Mouse (Mus musculus) limb, embryonic 14.5 days (tissue): ENCODE measurements around the gene Ano6. TPM values are rescaled to one million over a fixed set of nuclear protein-coding genes. Genes with fewer than 3 reads are reported as not detected.

Source experiments
- ATAC-seq: fragments of 200-750 bp; cut with Nextera tagmentation; 2 replicates; pipeline ENCODE4 v1.8.0; 2017; ENCODE audit warnings: low read depth, moderate number of reproducible peaks, moderate TSS enrichment; ENCODE audit not compliant: low FRiP score
- DNase-seq: peaks from one replicate; pipeline ENCODE4 v3.0.0-alpha.2; 2015; ENCODE audit warnings: low spot score
- H3K27ac ChIP-seq: fragments of 300-500 bp; sonication (generic); replicated peaks from 2 replicates; pipeline ENCODE4 v1.5.1; 2014; ENCODE audit warnings: low read depth, mild to moderate bottlenecking, low read length, moderate library complexity, mixed read lengths
- H3K27me3 ChIP-seq: fragments of 300-500 bp; sonication (generic); 2 replicates; pipeline ENCODE4 v1.6.1; 2014; ENCODE audit warnings: low read length, mixed read lengths; ENCODE audit not compliant: control insufficient read depth, insufficient read depth
- H3K36me3 ChIP-seq: fragments of 300-500 bp; sonication (generic); 2 replicates; pipeline ENCODE4 v1.6.1; 2014; ENCODE audit warnings: mild to moderate bottlenecking, low read length, moderate library complexity, mixed read lengths; ENCODE audit not compliant: control insufficient read depth, insufficient read depth
- H3K4me1 ChIP-seq: fragments of 300-500 bp; sonication (generic); 2 replicates; pipeline ENCODE4 v1.6.1; 2014; ENCODE audit warnings: antibody characterized with exemption, low read length, mixed read lengths; ENCODE audit not compliant: control insufficient read depth, insufficient read depth
- H3K4me2 ChIP-seq: fragments of 300-500 bp; sonication (generic); replicated peaks from 2 replicates; pipeline ENCODE4 v1.6.1; 2014; ENCODE audit warnings: low read depth, mild to moderate bottlenecking, low read length, moderate library complexity; ENCODE audit not compliant: severe bottlenecking
- H3K4me3 ChIP-seq: fragments of 300-500 bp; sonication (generic); replicated peaks from 2 replicates; pipeline ENCODE4 v1.5.1; 2014; ENCODE audit warnings: low read length
- H3K9ac ChIP-seq: fragments of 300-500 bp; sonication (generic); 2 replicates; pipeline ENCODE4 v1.6.1; 2014; ENCODE audit warnings: mild to moderate bottlenecking, low read depth, low read length, moderate library complexity; ENCODE audit not compliant: severe bottlenecking
- H3K9me3 ChIP-seq: fragments of 300-500 bp; sonication (generic); 2 replicates; pipeline ENCODE4 v1.6.1; 2016; ENCODE audit warnings: low read length; ENCODE audit not compliant: control insufficient read depth
- POLR2A ChIP-seq: fragments of 200-500 bp; IDR thresholded peaks from 2 replicates; pipeline ENCODE4 v1.8.0; 2012; ENCODE audit warnings: inconsistent platforms, mild to moderate bottlenecking, moderate library complexity, borderline replicate concordance; ENCODE audit not compliant: insufficient read depth, insufficient read length; ENCODE audit errors: extremely low read depth
- WGBS: fragments of 180-500 bp; shearing (Covaris S2); extraction: QIAGEN DNeasy Blood & Tissue Kit; methylation state at CpG from one replicate; pipeline ENCODE4 v1.1.7; 2014; 5-methylcytosine and 5-hydroxymethylcytosine counted together
- polyA plus RNA-seq, 2 experiments: library from polyadenylated mRNA; depleted of rRNA in 1 of 2; stranded (reverse) in 1 of 2; unstranded in 1 of 2; fragments of >200 nt; fragmentation: Nextera tagmentation in 1 of 2; extraction: Ambion mirVana in 1 of 2; gene quantifications; 2 replicates each; pipeline versions ENCODE4 v1.2.1 to v1.2.3; 2012 to 2014

Gene Ano6
- polyA plus RNA-seq, 2 experiments, result 42.1 to 52.3 TPM

DNA sequence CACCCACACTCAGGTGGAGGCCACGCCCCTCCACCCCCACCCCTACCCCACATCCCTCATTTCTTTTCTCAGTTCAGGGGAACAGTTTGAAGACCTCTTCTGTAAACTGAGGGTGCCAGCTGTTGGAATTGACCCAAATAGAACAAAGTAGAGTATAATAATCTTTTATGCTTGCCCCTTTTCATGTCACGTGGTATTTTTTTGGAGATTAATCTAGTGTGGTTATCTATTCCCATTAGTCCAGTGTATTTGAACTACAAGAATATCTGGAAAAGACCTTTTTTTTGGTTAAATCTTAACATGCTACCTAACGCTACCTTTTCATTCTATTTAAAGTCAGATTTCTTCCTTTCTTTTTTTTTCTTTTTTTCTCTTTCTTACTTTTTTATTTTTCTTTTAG is 12.8 kb downstream of the Ano6 start:
- H3K36me3 ChIP-seq, result 0 out of 2 replicates have a peak, but pooled peaks cover 4% of the 10 kb centered on the region
- no peak overlapping the region for H3K27ac ChIP-seq
- DNase-seq, result no peak
- no peaks in the 10 kb centered on the region for H3K27me3 ChIP-seq
- H3K4me2 ChIP-seq, result no peak overlapping the region
- no peak overlapping the region for H3K9ac ChIP-seq
- H3K4me3 ChIP-seq, result no peak overlapping the region
- no peak for TF ChIP-seq POLR2A
- ATAC-seq, result no peak
- WGBS, result 87% methylated on average over 3 of the region's 3 CpGs
- no peaks in the 10 kb centered on the region for H3K9me3 ChIP-seq
- peaks cover 32% of the 10 kb centered on the region for H3K4me1 ChIP-seq

DNA sequence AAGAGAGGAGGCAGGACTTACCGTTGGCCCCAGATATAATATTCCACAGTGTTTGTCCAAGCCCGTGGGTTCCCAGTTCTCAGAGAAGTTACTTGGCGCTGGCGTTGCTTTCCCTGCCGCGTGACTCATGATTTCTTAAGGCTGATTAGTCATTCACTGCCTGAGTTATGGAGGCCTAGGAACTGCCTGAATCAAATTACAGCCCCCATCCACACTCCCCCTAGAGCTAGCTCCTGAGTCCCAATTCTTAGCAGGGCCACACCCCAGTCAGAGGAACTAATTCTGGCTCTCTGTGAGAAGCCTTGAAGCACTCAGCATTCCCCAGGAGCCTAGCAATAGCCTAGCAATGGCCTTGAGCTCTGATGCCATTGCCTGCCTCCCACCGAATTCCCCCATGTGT is 13.6 kb downstream of the Ano6 start:
- no peak for TF ChIP-seq POLR2A
- DNase-seq (peak; percentile 74), ATAC-seq (peak; percentile 42; the same call in 1 of the 2 replicates)
- Histone ChIP-seq H3K36me3 (no peaks in the 10 kb centered on the region), H3K27ac (peak overlapping the region; percentile 48; the same call in 1 of the 2 replicates), H3K4me2 (peak overlapping the region; percentile 13; the same call in 1 of the 2 replicates), H3K9me3 (no peaks in the 10 kb centered on the region), H3K27me3 (no peaks in the 10 kb centered on the region), H3K4me1 (peaks cover 32% of the 10 kb centered on the region), H3K4me3 (no peak overlapping the region), H3K9ac (no peak overlapping the region)
- WGBS, result 9% methylated on average over 7 of the region's 7 CpGs

DNA sequence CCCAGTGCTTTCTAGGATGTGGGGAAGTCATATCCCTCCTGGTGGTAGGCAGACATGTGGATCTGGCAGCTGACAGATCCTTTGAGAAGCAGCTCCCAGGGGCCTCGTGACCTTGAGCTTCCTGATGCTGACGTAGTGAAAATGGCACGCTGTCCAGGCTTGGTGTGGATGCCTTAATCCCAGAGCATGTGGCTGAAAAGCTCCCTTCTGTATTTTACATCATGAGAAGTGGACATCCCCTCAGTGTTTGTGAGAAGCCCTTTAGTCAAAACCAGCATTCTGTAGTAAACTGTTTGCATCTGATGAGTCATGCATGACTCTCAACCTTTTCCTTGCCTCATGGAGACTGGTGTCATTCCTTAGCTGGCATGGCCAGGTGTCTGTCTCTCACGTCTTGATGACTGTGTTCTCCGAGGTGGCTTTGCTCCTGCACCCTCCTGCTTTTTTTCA is 14.4 kb downstream of the Ano6 start:
- H3K27me3 ChIP-seq, result no peaks in the 10 kb centered on the region
- peak; percentile 48 for ATAC-seq
- H3K4me3 ChIP-seq, result no peak overlapping the region
- WGBS, result 33% methylated on average over 5 of the region's 5 CpGs
- no peaks in the 10 kb centered on the region for H3K9me3 ChIP-seq
- no peak for DNase-seq
- peak overlapping the region; percentile 48; the same call in 1 of the 2 replicates for H3K27ac ChIP-seq
- H3K4me2 ChIP-seq, result no peak overlapping the region
- no peak for TF ChIP-seq POLR2A
- H3K9ac ChIP-seq, result no peak overlapping the region
- peaks cover 32% of the 10 kb centered on the region for H3K4me1 ChIP-seq
- H3K36me3 ChIP-seq, result no peaks in the 10 kb centered on the region

DNA sequence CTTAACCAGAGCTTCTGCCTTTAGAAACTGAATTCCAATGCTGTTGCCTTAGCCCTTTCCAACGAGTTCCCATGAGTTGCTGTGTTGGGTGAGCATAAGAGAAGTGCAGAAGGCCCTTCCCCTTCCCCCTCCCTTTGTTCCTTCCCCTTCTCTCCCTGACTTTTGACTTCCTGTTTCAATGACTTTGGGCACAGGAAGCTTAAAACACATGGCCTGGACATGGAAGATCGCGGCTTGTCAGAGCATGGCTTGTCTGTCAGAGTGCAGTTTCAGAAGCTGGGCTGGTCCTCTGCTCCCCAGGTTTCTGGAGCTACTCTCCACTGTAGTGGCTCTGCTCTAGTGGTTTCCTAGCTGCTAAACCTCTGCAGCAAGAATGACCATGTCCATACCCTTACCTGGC is 17.3 kb downstream of the Ano6 start:
- WGBS, result 89% methylated on average over 3 of the region's 3 CpGs
- DNase-seq (no peak), ATAC-seq (no peak)
- peaks cover 24% of the 10 kb centered on the region for H3K4me1 ChIP-seq
- no peak overlapping the region for H3K4me2 ChIP-seq
- no peaks in the 10 kb centered on the region for H3K27me3 ChIP-seq
- peaks cover 12% of the 10 kb centered on the region for H3K36me3 ChIP-seq
- no peak overlapping the region for H3K27ac ChIP-seq
- no peak for TF ChIP-seq POLR2A
- H3K9me3 ChIP-seq, result no peaks in the 10 kb centered on the region
- H3K4me3 ChIP-seq, result no peak overlapping the region
- H3K9ac ChIP-seq, result no peak overlapping the region

DNA sequence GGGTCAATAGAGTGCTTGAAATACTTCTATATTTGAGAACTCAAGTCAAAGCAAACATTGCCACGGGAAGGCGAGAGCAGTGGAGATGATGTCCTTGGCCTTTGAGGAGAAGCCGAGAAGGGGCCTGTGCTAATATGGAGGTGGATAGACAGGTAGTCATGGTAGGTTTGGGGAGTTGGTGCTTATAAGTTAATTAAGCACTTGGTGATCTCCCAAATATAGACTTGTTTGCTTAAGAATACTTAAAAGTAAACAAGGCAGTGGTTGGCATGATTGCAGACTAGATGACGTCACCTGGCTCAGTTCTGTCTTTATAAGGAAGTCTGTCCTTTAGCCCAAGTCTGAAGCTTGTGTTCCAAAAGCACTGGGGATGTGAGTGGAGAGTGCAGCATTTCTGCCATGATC is 19.7 kb downstream of the Ano6 start:
- ATAC-seq, result no peak
- WGBS, result 83% methylated on average over 4 of the region's 4 CpGs
- no peaks in the 10 kb centered on the region for H3K27me3 ChIP-seq

More for the DNA sequence above, 19.7 kb downstream of the Ano6 start:
- peaks cover 16% of the 10 kb centered on the region for H3K36me3 ChIP-seq
- DNase-seq, result no peak
- H3K9ac ChIP-seq, result no peak overlapping the region
- H3K4me2 ChIP-seq, result no peak overlapping the region
- H3K27ac ChIP-seq, result no peak overlapping the region
- H3K4me3 ChIP-seq, result no peak overlapping the region
- H3K9me3 ChIP-seq, result no peaks in the 10 kb centered on the region
- TF ChIP-seq POLR2A, result no peak
- peaks cover 2% of the 10 kb centered on the region for H3K4me1 ChIP-seq
